ENCODE assay signal across 20 mouse cellular contexts in genomic region chr13:30767477-30768127, GRCm38 (mm10). TPM values are rescaled to one million over a fixed set of nuclear protein-coding genes. Genes with fewer than 3 reads are reported as not detected.
A peak's percentile ranks its signal among the peaks of the same experiment; 100 is the strongest.
DNase-seq lines count a peak whose midpoint lies in the region; TF ChIP-seq lines count a peak whose summit lies in the region.
"Had no signal": no experiment of that assay in that cellular context is flagged by ENCODE, and none has a peak within 500 bp of the region (broad histone marks: within the 10 kb centered on the region; RNA-seq: fewer than 3 reads in every experiment).

No protein-coding gene starts in this region.

- peak overlapping the region; percentile 20; the same call in 1 of the 2 replicates for H3K27ac ChIP-seq in heart, adult 2 months
- peak overlapping the region; percentile 49; the same call in 1 of the 2 replicates for H3K27ac ChIP-seq in spleen, adult 2 months (ENCODE audit: insufficient read depth, low read length)
- H3K27ac ChIP-seq in bone marrow macrophage, adult 2 months (ENCODE audit: insufficient read depth, low read depth, low read length) = peak overlapping the region; percentile 59
- H3K27ac ChIP-seq: embryonic facial prominence, embryonic 12.5 days; forebrain, embryonic 13.5 days; heart, embryonic 15.5 days; hindbrain, embryonic 15.5 days had no signal

- peak; percentile 10; the same call in 1 of the 2 replicates for TF ChIP-seq CTCF in heart, adult 2 months (IDR thresholded peaks at IDR 0.05)
- no peak for TF ChIP-seq CTCF in spleen, adult 2 months (IDR thresholded peaks at IDR 0.05; ENCODE audit: extremely low read depth, insufficient read depth, insufficient read length, insufficient replicate concordance)
- TF ChIP-seq CTCF in bone marrow macrophage, adult 2 months (IDR thresholded peaks at IDR 0.05; ENCODE audit: low read depth, low read length) = no peak

- TF ChIP-seq POLR2A in heart, adult 2 months (IDR thresholded peaks at IDR 0.05; ENCODE audit: insufficient read depth, low read depth, low read length) = no peak
- TF ChIP-seq POLR2A in spleen, adult 2 months (IDR thresholded peaks at IDR 0.05; ENCODE audit: low read depth, low read length) = no peak
- TF ChIP-seq POLR2A in bone marrow macrophage, adult 2 months (IDR thresholded peaks at IDR 0.05; ENCODE audit: borderline replicate concordance, low read depth, low read length) = no peak

- H3K4me1 ChIP-seq in heart, adult 2 months (ENCODE audit: control insufficient read depth, insufficient read depth, low read length) = peaks cover 2% of the 10 kb centered on the region; the same call in 1 of the 2 replicates
- peaks cover 19% of the 10 kb centered on the region for H3K4me1 ChIP-seq in spleen, adult 2 months (ENCODE audit: control insufficient read depth, insufficient read depth, insufficient read length)
- peaks cover 37% of the 10 kb centered on the region for H3K4me1 ChIP-seq in bone marrow macrophage, adult 2 months (ENCODE audit: control insufficient read depth, insufficient read depth, low read length)
- H3K4me1 ChIP-seq: embryonic facial prominence, embryonic 12.5 days; forebrain, embryonic 13.5 days; heart, embryonic 15.5 days; hindbrain, embryonic 15.5 days had no signal

- H3K27me3 ChIP-seq in heart, adult 2 months (ENCODE audit: control insufficient read depth, insufficient read depth, low read length) = no peaks in the 10 kb centered on the region
- no peaks in the 10 kb centered on the region for H3K27me3 ChIP-seq in spleen, adult 2 months (ENCODE audit: control insufficient read depth, insufficient read depth, low read length)
- H3K27me3 ChIP-seq: embryonic facial prominence, embryonic 12.5 days; forebrain, embryonic 13.5 days; heart, embryonic 15.5 days; hindbrain, embryonic 15.5 days had no signal

- H3K36me3 ChIP-seq in heart, adult 2 months (ENCODE audit: control insufficient read depth, insufficient read depth, low read length) = no peaks in the 10 kb centered on the region; the same call in 1 of the 2 replicates
- H3K36me3 ChIP-seq in spleen, adult 2 months (ENCODE audit: control insufficient read depth, insufficient read depth, low read length) = peaks cover 16% of the 10 kb centered on the region
- H3K36me3 ChIP-seq: embryonic facial prominence, embryonic 12.5 days; heart, embryonic 15.5 days; hindbrain, embryonic 15.5 days had no signal

- TF ChIP-seq EP300 in heart, adult 2 months (IDR thresholded peaks at IDR 0.05; ENCODE audit: insufficient read depth, low read depth, low read length) = no peak

- no peak overlapping the region for H3K4me3 ChIP-seq in heart, adult 2 months
- H3K4me3 ChIP-seq in spleen, adult 2 months (ENCODE audit: extremely low read depth, insufficient read depth, insufficient read length) = no peak overlapping the region
- H3K4me3 ChIP-seq in bone marrow macrophage, adult 2 months (ENCODE audit: insufficient read depth, low read length) = no peak overlapping the region
- H3K4me3 ChIP-seq: embryonic facial prominence, embryonic 12.5 days; forebrain, embryonic 13.5 days; heart, embryonic 15.5 days; hindbrain, embryonic 15.5 days had no signal

- intact Hi-C loops in heart, adult 2 months (cut with DNase I) = no loop called here
- intact Hi-C loops in heart, postnatal 10 days (cut with DNase I) = no loop called here

- H3K79me2 ChIP-seq in heart, adult 2 months (replicated peaks; ENCODE audit: control insufficient read depth, insufficient read depth, low read length) = no peaks in the 10 kb centered on the region

- 40% methylated on average over 6 of the region's 6 CpGs for WGBS in heart, adult 2 months
- 79% methylated on average over 6 of the region's 6 CpGs for WGBS in spleen, adult 2 months

- H3K9ac ChIP-seq in heart, adult 2 months (ENCODE audit: low read depth, low read length) = no peak overlapping the region
- H3K9ac ChIP-seq: embryonic facial prominence, embryonic 12.5 days; forebrain, embryonic 13.5 days; forebrain, postnatal 0 days; heart, embryonic 15.5 days; hindbrain, embryonic 15.5 days had no signal

- DNase-seq in heart, adult 2 months = no peak
- DNase-seq in heart, postnatal 10 days = no peak
- no peak for DNase-seq in spleen, adult 2 months (ENCODE audit: low read depth in 1 of 2, low spot score in 2 of 2)
- no peak for DNase-seq in spleen, postnatal 14 days (ENCODE audit: low spot score in 2 of 2)
- no peak for DNase-seq in adipocyte (ENCODE audit: low spot score)
- no peak for DNase-seq in adrenal gland, adult 18-20 months (ENCODE audit: low spot score in 2 of 2)
- DNase-seq: adrenal gland, adult 2 months; adrenal gland, postnatal 25 days; cerebellum, adult 11 months; cerebellum, adult 8-10 months; cerebellum, postnatal 14 days; embryo, embryonic 11 days; forebrain, postnatal 0 days; gastrocnemius, postnatal 36 days had no signal

RNA-seq across cellular contexts. Expression of gene Irf4, which starts 18.6 kb away (rescaled TPM):
- total RNA-seq in heart, adult 2 months (2021) = 1 to 10 TPM; 1.3 to 2.1 TPM
- 0.91 and 0.92 TPM in 2 replicates for polyA plus RNA-seq in heart, adult 2 months (2012; rRNA removed)
- 1 to 10 TPM in 1 of 2 experiments, under 1 TPM in 1; 0.92 to 1.1 TPM for total RNA-seq in heart, postnatal 10 days (2021)
- 16.2 and 17.4 TPM in 2 replicates for polyA plus RNA-seq in spleen, adult 2 months (2012; rRNA removed)
- polyA plus RNA-seq in bone marrow macrophage, adult 2 months (2012; ENCODE audit: insufficient read depth, insufficient read length, missing spikeins) = 7.5 and 9.3 TPM in 2 replicates
- total RNA-seq in adrenal gland, adult 18-20 months (2021) = 10 to 100 TPM; 15.9 to 29.0 TPM
- total RNA-seq: MEL had no signal

Comparison
In these comparisons a context has a peak if more than half of its experiments do, and no peak if none do; other contexts are left out.
1. RNA of gene Irf4, which starts 18.6 kb away (total RNA-seq): 15.9 to 29.0 TPM in adrenal gland, adult 18-20 months; 1.3 to 2.1 TPM in heart, adult 2 months and 0.92 to 1.1 TPM in heart, postnatal 10 days; every median in the first group is over 4 times any median in the second.
2. Peak in every context shown above with its lines, with median percentiles within 50 percentile points of each other: H3K27ac ChIP-seq.